Mouse (Mus musculus): Measurements from ENCODE around the gene C1qtnf5. TPM values are rescaled to one million over a fixed set of nuclear protein-coding genes. Genes with fewer than 3 reads are reported as not detected.
A peak's percentile ranks its signal among the peaks of the same experiment; 100 is the strongest.

The C1qtnf5 gene
- 2.7 and 3.0 TPM in 2 replicates for polyA plus RNA-seq (2015; fragmentation: Nextera tagmentation; extraction: Ambion mirVana)

GRCm38 (mm10) chr9:44107110-44107509, at the start of gene C1qtnf5:
C1qtnf5 (plus strand) TSS chr9:44107245.
- Histone ChIP-seq H3K4me1 (ENCODE audit: control insufficient read depth, insufficient read depth, low read length) (peaks cover 38% of the 10 kb centered on the region), H3K27ac (ENCODE audit: low read length) (peak within 1 kb of the TSS; percentile 81), H3K27me3 (replicated peaks; ENCODE audit: control insufficient read depth, insufficient read depth, low read length) (no peaks in the 10 kb centered on the region), H3K36me3 (ENCODE audit: control insufficient read depth, insufficient read depth, low read length) (0 out of 2 replicates have a peak, but pooled peaks cover 3% of the 10 kb centered on the region), H3K4me3 (ENCODE audit: low read length) (peak within 1 kb of the TSS; percentile 28), H3K9ac (ENCODE audit: low read depth, low read length) (peak within 1 kb of the TSS; percentile 53), H3K9me3 (ENCODE audit: control insufficient read depth, low read length) (no peaks in the 10 kb centered on the region), H3K4me2 (ENCODE audit: low read depth, low read length) (peak within 1 kb of the TSS; percentile 40)
- ATAC-seq = peak; percentile 73
- WGBS = 45% methylated on average over 8 of the region's 8 CpGs

- no peak overlapping the region for H3K4me2 ChIP-seq (ENCODE audit: low read depth, low read length)
- H3K27ac ChIP-seq (ENCODE audit: low read length) = no peak overlapping the region
- H3K36me3 ChIP-seq (ENCODE audit: control insufficient read depth, insufficient read depth, low read length) = no peaks in the 10 kb centered on the region
- no peaks in the 10 kb centered on the region for H3K4me1 ChIP-seq (ENCODE audit: control insufficient read depth, insufficient read depth, low read length)
- H3K9ac ChIP-seq (ENCODE audit: low read depth, low read length) = no peak overlapping the region
- no peak overlapping the region for H3K4me3 ChIP-seq (ENCODE audit: low read length)
- no peak for ATAC-seq
- H3K27me3 ChIP-seq (replicated peaks; ENCODE audit: control insufficient read depth, insufficient read depth, low read length) = no peaks in the 10 kb centered on the region
- H3K9me3 ChIP-seq (ENCODE audit: control insufficient read depth, low read length) = no peaks in the 10 kb centered on the region
- WGBS = 77% methylated on average over 6 of the region's 6 CpGs
Observed at GRCm38 (mm10) chr9:44058606-44059005, 48.4 kb upstream of the C1qtnf5 start.

- WGBS = 47% methylated on average over 1 of the region's 1 CpGs
- Histone ChIP-seq H3K9me3 (ENCODE audit: control insufficient read depth, low read length) (no peaks in the 10 kb centered on the region), H3K27me3 (replicated peaks; ENCODE audit: control insufficient read depth, insufficient read depth, low read length) (no peaks in the 10 kb centered on the region), H3K9ac (ENCODE audit: low read depth, low read length) (no peak overlapping the region), H3K4me3 (ENCODE audit: low read length) (no peak overlapping the region), H3K4me2 (ENCODE audit: low read depth, low read length) (no peak overlapping the region), H3K27ac (ENCODE audit: low read length) (no peak overlapping the region), H3K4me1 (ENCODE audit: control insufficient read depth, insufficient read depth, low read length) (peaks cover 4% of the 10 kb centered on the region), H3K36me3 (ENCODE audit: control insufficient read depth, insufficient read depth, low read length) (no peaks in the 10 kb centered on the region)
- ATAC-seq = no peak
Observed at GRCm38 (mm10) chr9:44065177-44065576, 41.9 kb upstream of the C1qtnf5 start.

- Histone ChIP-seq H3K36me3 (ENCODE audit: control insufficient read depth, insufficient read depth, low read length) (no peaks in the 10 kb centered on the region), H3K4me3 (ENCODE audit: low read length) (peak within 1 kb of the TSS; percentile 55), H3K4me2 (ENCODE audit: low read depth, low read length) (peak within 1 kb of the TSS; percentile 95), H3K27ac (ENCODE audit: low read length) (no peak within 1 kb of the TSS), H3K27me3 (replicated peaks; ENCODE audit: control insufficient read depth, insufficient read depth, low read length) (no peaks in the 10 kb centered on the region), H3K4me1 (ENCODE audit: control insufficient read depth, insufficient read depth, low read length) (peaks cover 7% of the 10 kb centered on the region), H3K9ac (ENCODE audit: low read depth, low read length) (peak within 1 kb of the TSS; percentile 69), H3K9me3 (ENCODE audit: control insufficient read depth, low read length) (no peaks in the 10 kb centered on the region)
- WGBS = under 1% methylated on average over 38 of the region's 38 CpGs
- ATAC-seq = peak; percentile 97
Observed at GRCm38 (mm10) chr9:44066785-44067225, 40.2 kb upstream of the C1qtnf5 start, which contains the start of gene Usp2. Usp2 (plus strand) TSS chr9:44067021.

GRCm38 (mm10) chr9:44067241-44067959, 39.6 kb upstream of the C1qtnf5 start:
- no peak overlapping the region for H3K27ac ChIP-seq (ENCODE audit: low read length)
- peak overlapping the region; percentile 69 for H3K9ac ChIP-seq (ENCODE audit: low read depth, low read length)
- 8% methylated on average over 15 of the region's 15 CpGs for WGBS
- peak; percentile 60 for ATAC-seq
- peak overlapping the region; percentile 95 for H3K4me2 ChIP-seq (ENCODE audit: low read depth, low read length)
- peak overlapping the region; percentile 55 for H3K4me3 ChIP-seq (ENCODE audit: low read length)
- H3K4me1 ChIP-seq (ENCODE audit: control insufficient read depth, insufficient read depth, low read length) = peaks cover 13% of the 10 kb centered on the region
- H3K27me3 ChIP-seq (replicated peaks; ENCODE audit: control insufficient read depth, insufficient read depth, low read length) = no peaks in the 10 kb centered on the region
- no peaks in the 10 kb centered on the region for H3K9me3 ChIP-seq (ENCODE audit: control insufficient read depth, low read length)
- H3K36me3 ChIP-seq (ENCODE audit: control insufficient read depth, insufficient read depth, low read length) = no peaks in the 10 kb centered on the region

- no peaks in the 10 kb centered on the region for H3K9me3 ChIP-seq (ENCODE audit: control insufficient read depth, low read length)
- no peak for ATAC-seq
- H3K4me2 ChIP-seq (ENCODE audit: low read depth, low read length) = peak overlapping the region; percentile 95; the same call in 1 of the 2 replicates
- H3K36me3 ChIP-seq (ENCODE audit: control insufficient read depth, insufficient read depth, low read length) = no peaks in the 10 kb centered on the region
- no peak overlapping the region for H3K9ac ChIP-seq (ENCODE audit: low read depth, low read length)
- WGBS = 78% methylated on average over 6 of the region's 6 CpGs
- H3K27me3 ChIP-seq (replicated peaks; ENCODE audit: control insufficient read depth, insufficient read depth, low read length) = no peaks in the 10 kb centered on the region
- H3K27ac ChIP-seq (ENCODE audit: low read length) = no peak overlapping the region
- H3K4me3 ChIP-seq (ENCODE audit: low read length) = no peak overlapping the region
- peaks cover 14% of the 10 kb centered on the region for H3K4me1 ChIP-seq (ENCODE audit: control insufficient read depth, insufficient read depth, low read length)
Observed at GRCm38 (mm10) chr9:44067960-44068330, 39.1 kb upstream of the C1qtnf5 start.

GRCm38 (mm10) chr9:44069252-44069651, 37.8 kb upstream of the C1qtnf5 start:
- Histone ChIP-seq H3K27me3 (replicated peaks; ENCODE audit: control insufficient read depth, insufficient read depth, low read length) (no peaks in the 10 kb centered on the region), H3K36me3 (ENCODE audit: control insufficient read depth, insufficient read depth, low read length) (no peaks in the 10 kb centered on the region), H3K27ac (ENCODE audit: low read length) (no peak overlapping the region), H3K4me1 (ENCODE audit: control insufficient read depth, insufficient read depth, low read length) (peaks cover 14% of the 10 kb centered on the region), H3K9ac (ENCODE audit: low read depth, low read length) (no peak overlapping the region), H3K4me2 (ENCODE audit: low read depth, low read length) (no peak overlapping the region), H3K9me3 (ENCODE audit: control insufficient read depth, low read length) (no peaks in the 10 kb centered on the region), H3K4me3 (ENCODE audit: low read length) (no peak overlapping the region)
- WGBS = 32% methylated on average over 7 of the region's 7 CpGs
- no peak for ATAC-seq

- no peak for ATAC-seq
- WGBS = 68% methylated on average over 14 of the region's 14 CpGs
- Histone ChIP-seq H3K9me3 (ENCODE audit: control insufficient read depth, low read length) (no peaks in the 10 kb centered on the region), H3K9ac (ENCODE audit: low read depth, low read length) (no peak overlapping the region), H3K4me2 (ENCODE audit: low read depth, low read length) (no peak overlapping the region), H3K4me3 (ENCODE audit: low read length) (no peak overlapping the region), H3K36me3 (ENCODE audit: control insufficient read depth, insufficient read depth, low read length) (no peaks in the 10 kb centered on the region), H3K4me1 (ENCODE audit: control insufficient read depth, insufficient read depth, low read length) (peaks cover 14% of the 10 kb centered on the region), H3K27ac (ENCODE audit: low read length) (no peak overlapping the region), H3K27me3 (replicated peaks; ENCODE audit: control insufficient read depth, insufficient read depth, low read length) (no peaks in the 10 kb centered on the region)
Observed at GRCm38 (mm10) chr9:44070113-44070843, 36.8 kb upstream of the C1qtnf5 start.

- H3K4me1 ChIP-seq (ENCODE audit: control insufficient read depth, insufficient read depth, low read length) = peaks cover 14% of the 10 kb centered on the region
- no peak overlapping the region for H3K4me3 ChIP-seq (ENCODE audit: low read length)
- no peak overlapping the region for H3K4me2 ChIP-seq (ENCODE audit: low read depth, low read length)
- H3K36me3 ChIP-seq (ENCODE audit: control insufficient read depth, insufficient read depth, low read length) = no peaks in the 10 kb centered on the region
- H3K27ac ChIP-seq (ENCODE audit: low read length) = no peak overlapping the region
- H3K9me3 ChIP-seq (ENCODE audit: control insufficient read depth, low read length) = no peaks in the 10 kb centered on the region
- no peaks in the 10 kb centered on the region for H3K27me3 ChIP-seq (replicated peaks; ENCODE audit: control insufficient read depth, insufficient read depth, low read length)
- ATAC-seq = no peak
- H3K9ac ChIP-seq (ENCODE audit: low read depth, low read length) = no peak overlapping the region
- WGBS = 38% methylated on average over 8 of the region's 8 CpGs
Observed at GRCm38 (mm10) chr9:44070844-44071231, 36.2 kb upstream of the C1qtnf5 start.
